Mouse (Mus musculus) neural tube, embryonic 10.5 days (tissue): ENCODE data around the gene A26c2.

Source experiments
- DNase-seq: peaks from one replicate; pipeline ENCODE4 v3.0.0-alpha.2; 2017; ENCODE audit warnings: low spot score; ENCODE audit errors: extremely low spot score

Gene A26c2

DNA sequence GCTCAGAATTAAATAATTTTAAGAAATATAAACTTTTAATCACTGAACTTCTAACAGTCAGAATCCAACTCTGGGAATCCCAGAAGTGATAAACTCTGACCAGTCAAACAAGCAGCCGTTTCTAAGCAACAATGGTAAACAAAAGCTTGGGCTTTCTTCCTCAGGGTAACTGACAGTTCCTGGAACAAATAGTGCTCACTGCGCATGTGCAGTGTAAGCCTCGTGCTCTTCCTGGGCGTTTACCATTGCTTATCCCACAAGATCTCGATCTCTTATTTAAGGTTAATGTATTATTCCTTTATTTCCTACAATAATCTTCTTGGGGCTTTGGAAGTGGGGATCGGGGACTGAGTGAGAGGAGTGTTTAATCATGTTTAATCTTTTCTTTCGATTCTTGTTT lies at the start of gene A26c2:
TSS of gene A26c2 (minus strand) at position 101 of the 400 bp plus-strand sequence.
- DNase-seq = no peak

DNA sequence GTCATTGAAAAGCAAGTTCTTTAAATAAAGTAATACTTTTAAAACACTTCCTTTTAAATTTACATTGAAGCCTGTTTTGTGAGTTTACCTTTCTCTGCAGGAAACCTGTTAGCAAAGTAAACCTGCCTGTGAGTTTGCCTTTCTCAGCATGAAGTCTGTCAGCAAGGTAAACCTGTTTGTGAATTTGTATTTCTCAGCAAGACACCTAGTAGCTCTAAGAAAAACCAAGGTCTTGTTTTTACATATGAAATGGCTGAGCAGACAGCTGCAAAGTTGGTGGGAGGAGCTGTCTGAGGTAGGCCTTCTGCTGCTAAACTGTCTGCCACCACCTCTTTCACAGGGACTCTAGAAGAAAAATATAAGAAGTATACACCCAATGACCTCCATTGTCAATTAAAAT lies 28.0 kb upstream of the A26c2 start:
- DNase-seq = no peak
